Mouse (Mus musculus) forebrain, embryonic 16.5 days (tissue): ENCODE results near the gene Ces2h. TPM values are rescaled to one million over a fixed set of nuclear protein-coding genes. Genes with fewer than 3 reads are reported as not detected.

Experiments
- ATAC-seq: fragments of 200-750 bp; cut with Nextera tagmentation; 2 replicates; pipeline ENCODE4 v1.8.0; 2017; ENCODE audit warnings: mild to moderate bottlenecking, moderate library complexity
- H3K27ac ChIP-seq: fragments of 300-500 bp; sonication (generic); 2 replicates; pipeline ENCODE4 v1.5.1; 2014; ENCODE audit warnings: low read length, control low read depth
- H3K27me3 ChIP-seq: fragments of 300-500 bp; sonication (generic); replicated peaks from 2 replicates; pipeline ENCODE4 v1.6.1; 2014; ENCODE audit warnings: low read length; ENCODE audit not compliant: control insufficient read depth, insufficient read depth
- H3K36me3 ChIP-seq: fragments of 300-500 bp; sonication (generic); 2 replicates; pipeline ENCODE4 v1.6.1; 2014; ENCODE audit not compliant: control insufficient read depth, insufficient read depth
- H3K4me1 ChIP-seq: fragments of 300-500 bp; sonication (generic); replicated peaks from 2 replicates; pipeline ENCODE4 v1.6.1; 2014; ENCODE audit warnings: low read length; ENCODE audit not compliant: control insufficient read depth, insufficient read depth
- H3K4me2 ChIP-seq: fragments of 300-500 bp; sonication (generic); 2 replicates; pipeline ENCODE4 v1.6.1; 2014; ENCODE audit warnings: mild to moderate bottlenecking, low read length, control low read depth
- H3K4me3 ChIP-seq: fragments of 300-500 bp; sonication (generic); replicated peaks from 2 replicates; pipeline ENCODE4 v1.5.1; 2014; ENCODE audit warnings: mild to moderate bottlenecking, low read length, control low read depth
- H3K9ac ChIP-seq: fragments of 300-500 bp; sonication (generic); replicated peaks from 2 replicates; pipeline ENCODE4 v1.6.1; 2014; ENCODE audit warnings: low read depth, low read length, control low read depth
- H3K9me3 ChIP-seq: fragments of 300-500 bp; sonication (generic); 2 replicates; pipeline ENCODE4 v1.6.1; 2016; ENCODE audit warnings: low read length; ENCODE audit not compliant: control insufficient read depth
- WGBS: fragments of 180-500 bp; shearing (Covaris S2); extraction: QIAGEN DNeasy Blood & Tissue Kit; methylation state at CpG from one replicate; pipeline ENCODE4 v1.1.7; 2014; 5-methylcytosine and 5-hydroxymethylcytosine counted together
- polyA plus RNA-seq: library from polyadenylated mRNA; unstranded; fragments of >200 nt; fragmentation: Nextera tagmentation; extraction: Ambion mirVana; gene quantifications from 2 replicates; pipeline ENCODE4 v1.2.1, GENCODE M21; 2015

The Ces2h gene
- polyA plus RNA-seq, 1 experiment from 2014 or later, result not detected

GRCm38 (mm10) chr8:105011136-105011535 lies 10.5 kb downstream of the Ces2h start:
- Histone ChIP-seq H3K36me3 (no peaks in the 10 kb centered on the region), H3K27ac (no peak overlapping the region), H3K4me1 (no peaks in the 10 kb centered on the region), H3K9me3 (no peaks in the 10 kb centered on the region), H3K4me3 (no peak overlapping the region), H3K27me3 (no peaks in the 10 kb centered on the region), H3K9ac (no peak overlapping the region), H3K4me2 (no peak overlapping the region)
- 81% methylated on average over 12 of the region's 12 CpGs for WGBS
- no peak for ATAC-seq

GRCm38 (mm10) chr8:105014391-105014790 lies 13.7 kb downstream of the Ces2h start:
- no peak for ATAC-seq
- no peaks in the 10 kb centered on the region for H3K9me3 ChIP-seq
- no peak overlapping the region for H3K4me2 ChIP-seq
- H3K4me1 ChIP-seq, result no peaks in the 10 kb centered on the region
- no peak overlapping the region for H3K4me3 ChIP-seq
- no peaks in the 10 kb centered on the region for H3K27me3 ChIP-seq
- 93% methylated on average over 5 of the region's 5 CpGs for WGBS
- no peak overlapping the region for H3K27ac ChIP-seq
- H3K36me3 ChIP-seq, result no peaks in the 10 kb centered on the region
- H3K9ac ChIP-seq, result no peak overlapping the region

GRCm38 (mm10) chr8:105021954-105022353 lies 21.3 kb downstream of the Ces2h start:
- Histone ChIP-seq H3K4me1 (no peaks in the 10 kb centered on the region), H3K9ac (no peak overlapping the region), H3K27me3 (no peaks in the 10 kb centered on the region), H3K36me3 (no peaks in the 10 kb centered on the region), H3K4me3 (no peak overlapping the region), H3K27ac (no peak overlapping the region), H3K4me2 (no peak overlapping the region), H3K9me3 (no peaks in the 10 kb centered on the region)
- WGBS, result 71% methylated on average over 1 of the region's 1 CpGs
- no peak for ATAC-seq

GRCm38 (mm10) chr8:105023087-105023486 lies 22.4 kb downstream of the Ces2h start:
- ATAC-seq, result no peak
- WGBS, result 43% methylated on average over 1 of the region's 1 CpGs
- Histone ChIP-seq H3K27me3 (no peaks in the 10 kb centered on the region), H3K36me3 (no peaks in the 10 kb centered on the region), H3K9ac (no peak overlapping the region), H3K27ac (no peak overlapping the region), H3K4me3 (no peak overlapping the region), H3K9me3 (no peaks in the 10 kb centered on the region), H3K4me2 (no peak overlapping the region), H3K4me1 (no peaks in the 10 kb centered on the region)

- WGBS, result 63% methylated on average over 2 of the region's 2 CpGs
- Histone ChIP-seq H3K9me3 (no peaks in the 10 kb centered on the region), H3K4me3 (no peak overlapping the region), H3K4me1 (no peaks in the 10 kb centered on the region), H3K9ac (no peak overlapping the region), H3K27ac (no peak overlapping the region), H3K4me2 (no peak overlapping the region), H3K27me3 (no peaks in the 10 kb centered on the region), H3K36me3 (no peaks in the 10 kb centered on the region)
- ATAC-seq, result no peak
These were observed 24.4 kb downstream of the Ces2h start for GRCm38 (mm10) chr8:105025050-105025449.

GRCm38 (mm10) chr8:105043510-105043909 lies 42.9 kb downstream of the Ces2h start:
- no peak overlapping the region for H3K4me2 ChIP-seq
- no peaks in the 10 kb centered on the region for H3K27me3 ChIP-seq
- no peaks in the 10 kb centered on the region for H3K9me3 ChIP-seq
- no peaks in the 10 kb centered on the region for H3K36me3 ChIP-seq
- no peak for ATAC-seq
- H3K27ac ChIP-seq, result no peak overlapping the region
- H3K9ac ChIP-seq, result no peak overlapping the region
- 80% methylated on average over 1 of the region's 1 CpGs for WGBS
- no peaks in the 10 kb centered on the region for H3K4me1 ChIP-seq
- H3K4me3 ChIP-seq, result no peak overlapping the region

GRCm38 (mm10) chr8:105045824-105046401 lies 45.3 kb downstream of the Ces2h start:
- Histone ChIP-seq H3K9me3 (no peaks in the 10 kb centered on the region), H3K4me3 (no peak overlapping the region), H3K4me2 (no peak overlapping the region), H3K36me3 (no peaks in the 10 kb centered on the region), H3K4me1 (no peaks in the 10 kb centered on the region), H3K9ac (no peak overlapping the region), H3K27ac (no peak overlapping the region), H3K27me3 (no peaks in the 10 kb centered on the region)
- WGBS, result 88% methylated on average over 3 of the region's 3 CpGs
- ATAC-seq, result no peak

GRCm38 (mm10) chr8:105048371-105048854 lies 47.8 kb downstream of the Ces2h start, which contains the start of gene Ces3a:
Gene Ces3a (plus strand): TSS chr8:105048601.
- Histone ChIP-seq H3K4me2 (no peak within 1 kb of the TSS), H3K27me3 (no peaks in the 10 kb centered on the region), H3K4me3 (no peak within 1 kb of the TSS), H3K9me3 (no peaks in the 10 kb centered on the region), H3K4me1 (no peaks in the 10 kb centered on the region), H3K36me3 (no peaks in the 10 kb centered on the region), H3K27ac (no peak within 1 kb of the TSS), H3K9ac (no peak within 1 kb of the TSS)
- ATAC-seq, result no peak
- WGBS, result 88% methylated on average over 3 of the region's 3 CpGs

GRCm38 (mm10) chr8:105056211-105056610 lies 55.6 kb downstream of the Ces2h start:
- no peak overlapping the region for H3K27ac ChIP-seq
- no peak overlapping the region for H3K9ac ChIP-seq
- H3K36me3 ChIP-seq, result no peaks in the 10 kb centered on the region
- ATAC-seq, result no peak
- 92% methylated on average over 4 of the region's 4 CpGs for WGBS
- H3K4me3 ChIP-seq, result no peak overlapping the region
- H3K9me3 ChIP-seq, result no peaks in the 10 kb centered on the region
- H3K4me2 ChIP-seq, result no peak overlapping the region
- H3K27me3 ChIP-seq, result no peaks in the 10 kb centered on the region
- no peaks in the 10 kb centered on the region for H3K4me1 ChIP-seq

- no peak for ATAC-seq
- no peaks in the 10 kb centered on the region for H3K36me3 ChIP-seq
- no peak overlapping the region for H3K4me3 ChIP-seq
- no peaks in the 10 kb centered on the region for H3K9me3 ChIP-seq
- no peaks in the 10 kb centered on the region for H3K27me3 ChIP-seq
- no peak overlapping the region for H3K27ac ChIP-seq
- no peaks in the 10 kb centered on the region for H3K4me1 ChIP-seq
- H3K4me2 ChIP-seq, result no peak overlapping the region
- H3K9ac ChIP-seq, result no peak overlapping the region
These were observed 59.4 kb downstream of the Ces2h start for GRCm38 (mm10) chr8:105060056-105060455.
